Mouse (Mus musculus) hindbrain, embryonic 15.5 days (tissue): Measurements from ENCODE around the gene Eif2b5. TPM values are rescaled to one million over a fixed set of nuclear protein-coding genes. Genes with fewer than 3 reads are reported as not detected.
"Not testable (repeated sequence)": the region's sequence is repeated elsewhere in the genome, so short reads cannot be mapped to it uniquely, and the experiment has no call there.

ENCODE experiments used
- ATAC-seq: fragments of 200-750 bp; cut with Nextera tagmentation; 2 replicates; pipeline ENCODE4 v1.8.0; 2017; ENCODE audit warnings: low read depth, moderate number of reproducible peaks, moderate TSS enrichment; ENCODE audit not compliant: low FRiP score
- H3K27ac ChIP-seq: fragments of 300-500 bp; sonication (generic); replicated peaks from 2 replicates; pipeline ENCODE4 v1.5.1; 2015; ENCODE audit warnings: mild to moderate bottlenecking, inconsistent platforms
- H3K27me3 ChIP-seq: fragments of 300-500 bp; sonication (generic); 2 replicates; pipeline ENCODE4 v1.6.1; 2015; ENCODE audit warnings: control low read depth, inconsistent platforms
- H3K36me3 ChIP-seq: fragments of 300-500 bp; sonication (generic); 2 replicates; pipeline ENCODE4 v1.6.1; 2015; ENCODE audit warnings: control low read depth, inconsistent platforms
- H3K4me1 ChIP-seq: fragments of 300-500 bp; sonication (generic); replicated peaks from 2 replicates; pipeline ENCODE4 v1.6.1; 2015; ENCODE audit warnings: control low read depth, inconsistent platforms
- H3K4me2 ChIP-seq: fragments of 300-500 bp; sonication (generic); 2 replicates; pipeline ENCODE4 v1.6.1; 2015; ENCODE audit warnings: moderate library complexity, mild to moderate bottlenecking, inconsistent platforms
- H3K4me3 ChIP-seq: fragments of 300-500 bp; sonication (generic); 2 replicates; pipeline ENCODE4 v1.5.1; 2015; ENCODE audit warnings: mild to moderate bottlenecking, inconsistent platforms
- H3K9ac ChIP-seq: fragments of 300-500 bp; sonication (generic); 2 replicates; pipeline ENCODE4 v1.6.1; 2015; ENCODE audit warnings: inconsistent platforms
- H3K9me3 ChIP-seq: fragments of 300-500 bp; sonication (generic); 2 replicates; pipeline ENCODE4 v1.6.1; 2016; ENCODE audit warnings: control low read depth, inconsistent platforms
- WGBS: fragments of 180-500 bp; shearing (Covaris S2); methylation state at CpG from one replicate; pipeline ENCODE4 v1.1.7; 2015; 5-methylcytosine and 5-hydroxymethylcytosine counted together
- polyA plus RNA-seq: library from polyadenylated mRNA; unstranded; fragments of >200 nt; fragmentation: Nextera tagmentation; extraction: Ambion mirVana; gene quantifications from 2 replicates; pipeline ENCODE4 v1.2.1, GENCODE M21; 2015

The Eif2b5 gene
- polyA plus RNA-seq, 1 experiment from 2014 or later = 101 TPM

DNA sequence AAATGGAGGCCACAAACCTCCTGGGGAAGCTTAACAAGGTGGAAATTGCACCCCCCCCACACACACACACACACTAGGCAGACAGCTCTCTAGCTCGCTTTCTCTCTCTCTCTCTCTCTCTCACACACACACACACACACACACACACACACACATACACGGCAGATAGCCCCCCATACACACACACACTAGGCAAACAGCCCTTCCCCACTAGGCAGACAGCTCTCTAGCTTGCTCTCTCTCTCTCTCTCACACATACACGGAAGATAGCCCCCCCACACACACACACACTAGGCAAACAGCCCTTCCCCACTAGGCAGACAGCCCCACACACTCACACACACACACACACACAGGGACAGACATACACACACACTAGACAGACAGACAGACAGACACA, 21.3 kb upstream of the Eif2b5 start:
- H3K9ac ChIP-seq = no peak overlapping the region
- no peak overlapping the region for H3K4me2 ChIP-seq
- no peak overlapping the region for H3K4me3 ChIP-seq
- no peaks in the 10 kb centered on the region for H3K27me3 ChIP-seq
- H3K9me3 ChIP-seq = no peaks in the 10 kb centered on the region
- no peaks in the 10 kb centered on the region for H3K4me1 ChIP-seq
- 68% methylated on average over 3 of the region's 3 CpGs for WGBS
- H3K36me3 ChIP-seq = no peaks in the 10 kb centered on the region
- ATAC-seq = no peak
- no peak overlapping the region for H3K27ac ChIP-seq

DNA sequence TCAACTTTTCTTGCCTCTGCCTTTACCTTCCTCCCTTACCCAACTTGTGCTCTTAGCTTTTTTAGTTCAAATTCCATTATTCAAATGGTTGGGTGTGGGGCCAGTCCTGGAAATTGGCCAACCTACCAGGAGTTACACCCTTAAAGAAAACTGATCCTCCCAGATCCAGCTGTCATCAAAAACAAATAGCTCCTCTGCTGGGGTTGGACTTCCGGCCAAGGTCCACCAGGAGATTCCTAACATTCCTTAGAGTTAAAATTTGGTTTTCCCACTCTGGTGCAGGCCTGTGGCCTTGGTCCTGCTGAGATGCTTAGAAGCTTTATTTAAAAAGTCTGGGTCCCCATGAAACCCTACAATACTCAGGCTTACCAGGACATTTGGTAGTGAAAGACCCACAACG, 20.1 kb upstream of the Eif2b5 start:
- no peaks in the 10 kb centered on the region for H3K36me3 ChIP-seq
- no peak for ATAC-seq
- 76% methylated on average over 2 of the region's 2 CpGs for WGBS
- no peaks in the 10 kb centered on the region for H3K4me1 ChIP-seq
- no peak overlapping the region for H3K9ac ChIP-seq
- no peak overlapping the region for H3K27ac ChIP-seq
- H3K9me3 ChIP-seq = no peaks in the 10 kb centered on the region
- H3K4me3 ChIP-seq = no peak overlapping the region
- H3K4me2 ChIP-seq = no peak overlapping the region
- no peaks in the 10 kb centered on the region for H3K27me3 ChIP-seq

- not testable (repeated sequence) for H3K4me1 ChIP-seq, H3K4me3 ChIP-seq, H3K9me3 ChIP-seq, H3K36me3 ChIP-seq, H3K4me2 ChIP-seq, H3K9ac ChIP-seq, H3K27ac ChIP-seq, ATAC-seq, H3K27me3 ChIP-seq
- 94% methylated on average over 12 of the region's 12 CpGs for WGBS
These were observed 19.4 kb upstream of the Eif2b5 start for GRCm38 (mm10) chr16:20479026-20479760.

DNA sequence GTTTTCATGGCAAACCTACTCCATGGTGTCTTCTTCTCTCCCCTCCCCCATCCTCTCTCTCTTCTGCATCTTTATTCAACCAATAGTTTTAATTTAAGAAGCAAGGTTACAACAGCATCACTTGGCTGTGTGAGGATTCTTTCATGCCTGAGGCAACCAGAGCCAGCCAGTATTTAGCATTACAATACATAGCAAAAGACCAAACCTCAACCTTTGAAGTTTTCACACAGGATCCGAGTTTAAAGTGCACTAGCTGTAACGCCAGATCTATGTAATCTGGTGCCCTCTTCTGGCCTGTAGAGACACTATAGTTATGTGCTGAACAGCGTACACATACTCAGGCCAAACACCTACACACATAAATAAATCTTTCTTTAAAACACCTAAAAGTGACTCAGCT, 18.5 kb upstream of the Eif2b5 start:
- no peaks in the 10 kb centered on the region for H3K36me3 ChIP-seq
- 31% methylated on average over 3 of the region's 3 CpGs for WGBS
- H3K27me3 ChIP-seq = no peaks in the 10 kb centered on the region
- no peak for ATAC-seq
- H3K9me3 ChIP-seq = no peaks in the 10 kb centered on the region
- H3K4me1 ChIP-seq = no peaks in the 10 kb centered on the region
- H3K4me2 ChIP-seq = no peak overlapping the region
- no peak overlapping the region for H3K4me3 ChIP-seq
- no peak overlapping the region for H3K9ac ChIP-seq
- H3K27ac ChIP-seq = no peak overlapping the region

- no peak overlapping the region for H3K27ac ChIP-seq
- 68% methylated on average over 2 of the region's 2 CpGs for WGBS
- H3K9me3 ChIP-seq = no peaks in the 10 kb centered on the region
- no peak overlapping the region for H3K4me3 ChIP-seq
- H3K4me2 ChIP-seq = no peak overlapping the region
- no peak for ATAC-seq
- H3K27me3 ChIP-seq = no peaks in the 10 kb centered on the region
- H3K4me1 ChIP-seq = no peaks in the 10 kb centered on the region
- H3K9ac ChIP-seq = no peak overlapping the region
- H3K36me3 ChIP-seq = no peaks in the 10 kb centered on the region
These were observed 16.9 kb upstream of the Eif2b5 start for GRCm38 (mm10) chr16:20481746-20482145.

GRCm38 (mm10) chr16:20483716-20484115, 14.9 kb upstream of the Eif2b5 start:
- not testable (repeated sequence) for H3K27ac ChIP-seq, H3K4me1 ChIP-seq, H3K9ac ChIP-seq, H3K36me3 ChIP-seq, ATAC-seq, H3K27me3 ChIP-seq, H3K4me2 ChIP-seq, H3K4me3 ChIP-seq, H3K9me3 ChIP-seq
- 91% methylated on average over 7 of the region's 7 CpGs for WGBS

DNA sequence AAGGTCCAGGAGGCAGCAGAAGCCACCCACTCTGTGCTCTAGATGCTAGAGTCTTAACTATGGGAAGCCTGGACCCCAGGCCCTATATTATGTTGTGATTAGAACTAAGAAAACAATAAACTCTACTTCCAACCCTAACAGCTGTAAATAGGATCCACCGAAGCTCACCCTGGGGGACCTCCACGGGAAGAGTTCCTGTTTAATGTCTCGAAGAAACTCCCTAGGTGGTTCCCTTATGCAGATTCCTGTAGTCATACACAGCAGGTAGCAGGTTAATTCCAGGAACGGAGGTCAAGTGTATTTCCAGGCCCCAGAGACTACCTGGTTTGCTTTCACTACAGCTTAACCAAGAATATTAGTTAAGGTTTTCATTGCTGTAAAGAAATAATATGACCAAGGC, 13.6 kb upstream of the Eif2b5 start:
- H3K9ac ChIP-seq = no peak overlapping the region
- no peak for ATAC-seq

GRCm38 (mm10) chr16:20486048-20486447, 12.6 kb upstream of the Eif2b5 start:
- WGBS = 59% methylated on average over 3 of the region's 3 CpGs
- Histone ChIP-seq H3K36me3 (no peaks in the 10 kb centered on the region), H3K4me2 (no peak overlapping the region), H3K4me3 (no peak overlapping the region), H3K27ac (no peak overlapping the region), H3K9ac (no peak overlapping the region), H3K27me3 (no peaks in the 10 kb centered on the region), H3K9me3 (no peaks in the 10 kb centered on the region), H3K4me1 (no peaks in the 10 kb centered on the region)
- ATAC-seq = no peak

More for the DNA sequence above, 13.6 kb upstream of the Eif2b5 start:
- Histone ChIP-seq H3K9me3 (no peaks in the 10 kb centered on the region), H3K27me3 (no peaks in the 10 kb centered on the region), H3K36me3 (no peaks in the 10 kb centered on the region), H3K4me3 (no peak overlapping the region), H3K4me1 (no peaks in the 10 kb centered on the region), H3K27ac (no peak overlapping the region), H3K4me2 (no peak overlapping the region)
- WGBS = 42% methylated on average over 4 of the region's 4 CpGs

GRCm38 (mm10) chr16:20488151-20488550, 10.5 kb upstream of the Eif2b5 start:
- no peaks in the 10 kb centered on the region for H3K27me3 ChIP-seq
- H3K4me2 ChIP-seq = no peak overlapping the region
- H3K4me3 ChIP-seq = no peak overlapping the region
- no peaks in the 10 kb centered on the region for H3K9me3 ChIP-seq
- WGBS = 88% methylated on average over 1 of the region's 1 CpGs
- no peaks in the 10 kb centered on the region for H3K36me3 ChIP-seq
- H3K4me1 ChIP-seq = no peaks in the 10 kb centered on the region
- ATAC-seq = no peak
- no peak overlapping the region for H3K27ac ChIP-seq
- H3K9ac ChIP-seq = no peak overlapping the region

DNA sequence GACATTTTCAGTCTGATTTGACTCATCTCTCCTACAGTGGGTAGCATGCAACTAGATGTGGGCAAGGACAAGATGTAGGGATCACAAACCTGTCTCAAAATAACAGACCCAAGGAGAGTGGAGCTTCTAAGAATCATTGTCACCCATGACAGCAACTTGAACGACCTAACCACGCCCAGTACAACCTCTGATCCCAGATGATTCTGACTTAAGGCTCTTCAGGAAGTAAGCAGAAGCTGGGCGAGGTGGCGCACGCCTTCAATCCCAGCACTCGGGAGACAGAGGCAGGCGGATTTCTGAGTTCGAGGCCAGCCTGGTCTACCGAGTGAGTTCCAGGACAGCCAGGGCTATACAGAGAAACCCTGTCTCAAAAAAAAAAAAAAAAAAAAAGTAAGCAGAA, 9.9 kb upstream of the Eif2b5 start:
- not testable (repeated sequence) for H3K9me3 ChIP-seq, H3K4me2 ChIP-seq, H3K27me3 ChIP-seq, H3K4me1 ChIP-seq, H3K27ac ChIP-seq, H3K9ac ChIP-seq, H3K36me3 ChIP-seq, H3K4me3 ChIP-seq, ATAC-seq
- WGBS = 90% methylated on average over 9 of the region's 9 CpGs

GRCm38 (mm10) chr16:20489233-20489632, 9.4 kb upstream of the Eif2b5 start:
- ATAC-seq = no peak
- no peak overlapping the region for H3K9ac ChIP-seq
- WGBS = 77% methylated on average over 2 of the region's 2 CpGs

GRCm38 (mm10) chr16:20490581-20490980, 8.0 kb upstream of the Eif2b5 start:
- no peaks in the 10 kb centered on the region for H3K36me3 ChIP-seq
- no peak overlapping the region for H3K27ac ChIP-seq
- no peaks in the 10 kb centered on the region for H3K9me3 ChIP-seq
- H3K4me2 ChIP-seq = no peak overlapping the region
- no peaks in the 10 kb centered on the region for H3K27me3 ChIP-seq
- H3K4me1 ChIP-seq = no peaks in the 10 kb centered on the region
- 51% methylated on average over 2 of the region's 2 CpGs for WGBS
- no peak overlapping the region for H3K4me3 ChIP-seq
- ATAC-seq = no peak
- H3K9ac ChIP-seq = no peak overlapping the region

More at GRCm38 (mm10) chr16:20489233-20489632, 9.4 kb upstream of the Eif2b5 start:
- no peaks in the 10 kb centered on the region for H3K4me1 ChIP-seq
- H3K4me3 ChIP-seq = no peak overlapping the region
- no peaks in the 10 kb centered on the region for H3K9me3 ChIP-seq
- H3K27me3 ChIP-seq = no peaks in the 10 kb centered on the region
- no peak overlapping the region for H3K4me2 ChIP-seq
- no peak overlapping the region for H3K27ac ChIP-seq
- no peaks in the 10 kb centered on the region for H3K36me3 ChIP-seq

GRCm38 (mm10) chr16:20491301-20491700, 7.3 kb upstream of the Eif2b5 start:
- Histone ChIP-seq H3K4me3 (no peak overlapping the region), H3K4me2 (no peak overlapping the region), H3K9me3 (no peaks in the 10 kb centered on the region), H3K36me3 (no peaks in the 10 kb centered on the region), H3K27me3 (no peaks in the 10 kb centered on the region), H3K4me1 (no peaks in the 10 kb centered on the region), H3K27ac (no peak overlapping the region), H3K9ac (no peak overlapping the region)
- no peak for ATAC-seq
- 84% methylated on average over 2 of the region's 2 CpGs for WGBS
